Mouse (Mus musculus) cerebellum, adult 11-12 months (tissue): ENCODE results near the gene Fam243.

Experiments used
- DNase-seq: peaks from one replicate; pipeline ENCODE4 v3.0.0; 2022

The Fam243 gene

DNA sequence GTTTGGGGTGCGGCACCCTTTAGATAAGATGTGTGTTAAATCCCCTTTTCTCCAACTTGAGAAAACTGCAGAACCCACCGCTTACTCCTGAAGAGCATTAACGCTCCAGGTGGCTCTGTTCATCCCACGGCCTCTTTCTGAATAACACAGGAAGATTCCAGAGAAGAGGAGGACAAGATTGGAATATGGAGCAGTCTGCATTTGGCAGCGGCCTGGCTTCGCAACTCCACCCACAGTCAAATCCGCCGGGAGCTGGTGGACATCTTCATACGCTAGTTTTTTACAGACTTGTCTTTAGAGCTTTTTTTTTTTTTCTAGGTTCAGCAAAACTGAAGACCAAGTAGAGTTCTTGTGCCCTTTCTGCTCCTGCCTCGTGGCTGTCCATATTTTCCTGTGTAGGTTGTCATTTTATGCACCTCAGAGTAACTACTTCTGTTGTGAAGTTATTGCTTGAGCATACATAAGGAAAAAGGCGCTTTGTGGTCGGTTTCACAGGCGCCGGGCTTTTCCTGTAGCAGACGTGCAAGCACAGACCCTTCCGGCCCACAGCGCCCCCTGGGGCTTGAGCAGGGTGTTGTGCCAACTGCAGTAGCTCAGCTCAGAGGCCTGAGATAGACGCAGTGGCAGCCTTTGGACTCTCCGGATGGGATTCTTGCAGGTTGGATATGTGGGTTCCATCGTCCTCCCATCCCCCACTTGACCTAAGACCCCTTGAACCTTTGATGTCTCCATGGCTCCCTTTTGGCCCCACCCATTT, 1.7 kb downstream of the Fam243 start:
- no peak for DNase-seq

DNA sequence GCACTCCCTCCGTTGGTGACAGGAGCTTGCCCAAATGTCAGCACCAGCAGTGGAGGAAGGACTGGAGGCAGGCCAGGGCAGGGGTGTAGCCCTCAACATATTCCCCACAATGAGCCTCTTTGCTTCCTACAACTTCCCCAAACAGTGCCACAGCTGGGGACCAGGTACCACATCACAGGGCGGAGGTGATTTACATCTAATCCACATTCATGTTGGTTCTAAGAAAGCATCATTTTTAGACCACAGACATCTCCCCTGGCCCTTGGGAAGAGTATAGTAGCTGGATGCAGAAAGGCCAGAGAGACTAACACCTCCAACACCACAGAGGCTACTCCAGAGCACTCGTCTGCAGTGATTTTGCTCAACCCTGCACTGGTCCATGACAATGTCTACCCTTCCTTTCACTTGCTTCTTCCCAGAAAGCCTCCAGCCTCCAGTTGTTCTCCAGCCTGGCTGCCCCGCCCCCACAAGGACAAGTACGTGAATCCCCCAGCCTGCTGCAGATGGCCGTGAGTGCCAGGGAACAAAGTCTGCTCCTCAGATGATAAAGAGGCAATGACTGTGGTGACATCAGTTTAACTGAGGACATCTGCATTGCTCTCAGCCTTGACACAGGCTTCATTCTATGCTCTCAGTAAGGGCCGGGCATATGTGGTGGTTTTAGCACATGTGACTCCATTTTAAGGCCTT, 5.0 kb downstream of the Fam243 start:
- no peak for DNase-seq

- DNase-seq = peak; percentile 54
Observed at GRCm38 (mm10) chr16:92313953-92314741, 7.1 kb downstream of the Fam243 start.

DNA sequence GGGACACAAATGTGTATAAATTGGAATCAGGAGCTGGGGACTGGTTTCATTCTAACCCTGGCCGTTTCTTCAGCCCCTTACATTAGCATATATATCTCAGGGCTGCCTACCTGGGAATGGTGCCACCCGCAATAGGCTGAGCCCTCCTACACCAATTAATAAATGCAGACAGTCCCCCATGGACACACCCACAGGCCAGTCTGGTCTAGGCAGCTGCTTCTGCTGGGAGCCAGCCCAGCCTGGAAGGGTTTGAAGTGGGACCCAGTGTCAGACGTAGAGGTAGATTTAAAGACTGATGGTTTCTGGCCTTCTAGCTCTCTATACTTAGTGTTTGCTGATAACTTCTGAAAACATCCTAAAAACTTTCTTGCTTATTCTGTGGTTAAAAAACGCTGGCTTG, 12.1 kb downstream of the Fam243 start:
- DNase-seq = no peak

- DNase-seq = no peak
Observed at GRCm38 (mm10) chr16:92307947-92308346, 13.3 kb downstream of the Fam243 start.

DNA sequence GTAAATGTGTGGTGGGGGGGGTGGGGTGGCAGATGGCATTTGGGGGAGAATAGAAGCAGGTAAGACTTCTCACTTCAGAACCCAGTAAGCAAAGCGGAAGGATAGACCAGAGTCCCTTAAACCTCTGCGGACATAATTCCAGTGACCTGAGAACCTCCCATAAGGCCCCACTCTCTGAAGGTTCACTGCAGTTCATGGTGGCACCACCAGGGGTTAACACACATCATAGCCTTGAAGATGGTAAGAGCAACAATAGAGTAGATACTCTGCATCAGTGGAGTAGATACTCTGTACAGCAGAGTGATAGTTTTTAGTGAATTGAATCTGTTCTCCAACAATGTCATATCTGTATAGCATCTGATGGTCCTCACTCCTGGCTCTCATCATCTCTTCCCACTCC, 15.7 kb downstream of the Fam243 start:
- no peak for DNase-seq

- peak; percentile 56 for DNase-seq
Observed at GRCm38 (mm10) chr16:92302506-92302905, 18.7 kb downstream of the Fam243 start.

GRCm38 (mm10) chr16:92301989-92302388, 19.3 kb downstream of the Fam243 start:
- no peak for DNase-seq

DNA sequence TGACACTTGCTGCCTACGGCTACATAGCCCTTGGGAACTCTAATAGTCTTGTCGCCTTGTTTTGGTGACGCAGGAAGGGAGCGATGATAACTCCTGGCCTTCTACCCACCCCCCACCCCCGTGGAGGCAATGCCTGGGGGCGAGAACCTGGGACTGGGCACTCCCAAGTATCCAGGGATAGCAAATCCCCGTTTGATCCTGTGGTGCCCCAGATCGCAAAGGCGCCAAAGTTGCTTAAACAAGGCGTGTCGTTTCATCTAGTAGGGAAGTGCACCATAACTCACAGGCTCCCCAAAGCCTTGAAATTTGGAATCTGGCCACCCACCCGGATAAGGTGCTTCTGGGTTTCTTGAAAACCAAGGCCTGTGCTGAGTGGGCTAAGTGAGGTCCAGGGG, 19.8 kb downstream of the Fam243 start:
- DNase-seq = peak; percentile 72

DNA sequence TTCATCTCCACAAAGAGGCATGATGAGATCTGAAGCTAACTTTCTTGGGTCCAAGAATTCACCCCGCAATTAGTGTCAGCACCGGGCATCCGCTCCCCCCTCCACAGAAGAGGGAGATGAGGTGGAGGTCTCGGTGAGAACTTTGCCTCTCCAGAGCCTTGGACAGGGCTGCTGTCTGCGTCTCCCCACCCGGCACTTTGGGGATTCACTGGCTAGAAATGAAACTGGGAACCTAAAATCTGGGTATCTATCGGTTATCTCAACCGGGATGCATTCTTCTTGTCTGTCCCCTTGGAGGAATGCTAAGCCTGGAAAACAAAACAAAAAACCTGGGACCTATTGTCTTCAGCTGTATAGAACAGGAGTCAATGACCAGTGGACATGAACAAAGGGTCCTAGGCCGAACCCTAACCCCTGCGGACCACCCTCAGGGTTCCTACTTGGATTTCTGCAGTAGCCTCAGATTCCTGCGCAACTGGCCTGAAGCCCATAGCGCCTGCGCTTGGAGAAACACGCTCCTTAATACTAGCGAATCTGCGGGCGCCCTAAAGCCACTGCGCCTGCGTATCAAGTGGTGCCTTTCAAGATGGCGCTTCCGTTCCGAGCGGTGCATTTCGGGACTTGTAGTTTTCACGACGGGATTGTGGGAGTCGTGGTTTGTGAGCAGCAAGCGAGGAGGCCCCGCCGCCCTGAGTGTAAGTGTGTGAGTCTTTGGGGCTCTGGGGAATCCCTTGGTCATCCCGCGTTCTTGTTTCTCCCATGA, 20.4 kb downstream of the Fam243 start, which contains the start of gene Smim11:
Smim11 (plus strand) TSS at position 638 of the 763 bp plus-strand sequence.
- peak; percentile 96 for DNase-seq

- DNase-seq = no peak
Observed at GRCm38 (mm10) chr16:92295328-92295727, 25.9 kb downstream of the Fam243 start.

- no peak for DNase-seq
Observed at GRCm38 (mm10) chr16:92294267-92294970, 26.8 kb downstream of the Fam243 start.

GRCm38 (mm10) chr16:92292101-92292500, 29.1 kb downstream of the Fam243 start, which contains the start of gene Kcne2:
Kcne2 (plus strand) TSS chr16:92292389.
- no peak for DNase-seq

GRCm38 (mm10) chr16:92290045-92290444, 31.2 kb downstream of the Fam243 start:
- DNase-seq = no peak

- DNase-seq = no peak
Observed at GRCm38 (mm10) chr16:92288778-92289177, 32.5 kb downstream of the Fam243 start.

GRCm38 (mm10) chr16:92286609-92287008, 34.6 kb downstream of the Fam243 start:
- DNase-seq = peak; percentile 70

GRCm38 (mm10) chr16:92285068-92285467, 36.2 kb downstream of the Fam243 start:
- no peak for DNase-seq

DNA sequence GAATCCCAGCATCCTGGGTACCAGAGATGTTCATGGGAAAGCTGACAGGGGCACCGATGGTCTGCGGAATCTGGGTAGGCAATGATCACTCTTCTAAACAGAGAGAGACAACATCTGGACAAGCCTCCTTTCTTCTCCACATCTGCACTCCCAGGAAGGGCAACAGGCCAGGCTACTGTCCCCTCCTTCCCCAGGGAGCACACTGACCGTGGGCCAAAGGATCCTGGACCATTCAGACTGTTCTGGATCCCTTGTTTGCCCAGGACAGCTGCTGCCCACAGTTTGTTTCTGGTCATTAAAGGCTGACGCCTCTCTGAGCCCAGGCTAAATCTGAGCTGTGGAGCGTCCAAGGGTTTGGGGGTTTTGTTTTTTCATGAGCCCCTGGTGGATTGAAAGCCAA, 38.6 kb downstream of the Fam243 start:
- no peak for DNase-seq

GRCm38 (mm10) chr16:92275526-92275925, 45.7 kb downstream of the Fam243 start:
- no peak for DNase-seq

- DNase-seq = no peak
Observed at GRCm38 (mm10) chr16:92274516-92274915, 46.7 kb downstream of the Fam243 start.
